Mouse (Mus musculus): ENCODE measurements around the gene Ubqln1.

DNA sequence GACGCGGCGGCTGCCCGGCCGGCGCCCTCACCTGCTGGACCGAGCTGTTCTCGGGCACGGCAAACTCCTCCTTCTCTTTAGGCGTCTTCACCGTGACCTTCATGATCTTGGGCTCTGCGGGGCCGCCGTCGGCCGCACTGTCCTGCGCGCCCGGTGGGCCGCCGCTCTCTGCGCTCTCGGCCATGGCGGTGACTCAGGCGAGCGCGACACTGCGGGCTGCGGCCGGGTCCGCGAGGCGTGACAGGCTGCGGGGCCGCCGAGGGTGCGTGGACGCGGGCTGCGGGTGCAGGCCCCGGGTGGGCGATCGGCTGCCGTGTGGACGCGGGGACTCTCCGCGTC is 231 bp downstream of the Ubqln1 start:
- TF ChIP-seq CTCF (IDR thresholded peaks at IDR 0.05; ENCODE audit: control insufficient read depth, insufficient read depth, insufficient replicate concordance, low read depth, low read length) (no peak), POLR2A (IDR thresholded peaks at IDR 0.05; ENCODE audit: control insufficient read depth, low read depth, low read length) (no peak)
